Mouse (Mus musculus): ENCODE data around the gene Tars. TPM values are rescaled to one million over a fixed set of nuclear protein-coding genes. Genes with fewer than 3 reads are reported as not detected.
A peak's percentile ranks its signal among the peaks of the same experiment; 100 is the strongest.

Tars gene
- 10 to 100 TPM; 30.2 to 35.8 TPM for total RNA-seq (2021)
- long read RNA-seq, experiment 1, full-length matches to known transcripts, result 34 of 37 reads
- long read RNA-seq, experiment 1, partial matches to known transcripts, result 2 of 37 reads
- long read RNA-seq, experiment 1, other reads (novel, unspliced or antisense), result 1 of 37 reads
- long read RNA-seq, experiment 2, full-length matches to known transcripts, result 35 of 41 reads
- long read RNA-seq, experiment 2, partial matches to known transcripts, result 1 of 41 reads
- long read RNA-seq, experiment 2, other reads (novel, unspliced or antisense), result 5 of 41 reads

DNA sequence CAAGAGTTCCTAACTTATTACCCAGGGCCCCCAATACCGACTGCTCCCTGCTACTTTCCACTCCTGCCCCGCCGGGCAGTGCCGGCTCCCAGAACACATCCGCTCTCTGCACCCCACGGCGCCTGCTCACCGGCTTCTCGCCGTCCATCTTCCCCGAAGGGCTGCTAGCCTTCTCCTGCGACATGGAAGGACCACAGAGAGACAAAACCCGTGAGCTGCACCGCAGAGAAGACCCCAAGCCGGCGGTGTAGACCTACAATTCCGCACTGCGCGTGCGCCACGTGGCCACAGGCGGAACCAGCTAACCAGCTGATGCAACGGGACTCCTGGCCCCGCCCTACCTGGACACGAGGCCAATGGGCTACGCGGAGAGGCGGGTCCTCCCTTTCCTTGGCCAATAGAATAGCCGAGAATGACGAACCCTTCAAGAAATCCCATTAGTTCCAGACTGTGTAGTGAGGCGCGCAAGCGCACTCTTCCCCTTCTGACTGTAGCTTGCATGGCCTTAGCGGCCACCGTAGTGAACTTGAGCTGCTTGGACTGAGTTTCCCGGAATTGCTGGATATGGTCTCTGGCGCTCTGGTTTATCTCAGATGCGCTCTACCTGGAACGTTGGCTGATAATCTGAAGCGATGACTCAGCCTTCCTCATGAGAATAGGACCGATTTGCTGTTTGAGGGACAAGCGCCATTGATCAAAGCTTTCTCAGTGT, at the start of gene Tars:
TSS of gene Tars (minus strand) at position 310 of the 712 bp plus-strand sequence.
- TF ChIP-seq CTCF (conservative IDR thresholded peaks at IDR 0.05), result no peak; the same call in 1 of the 2 replicates
- Histone ChIP-seq H3K27ac (peak within 1 kb of the TSS; percentile 86), H3K4me3 (peak within 1 kb of the TSS; percentile 76)
- peak; percentile 95 to 98 for DNase-seq (ENCODE audit: low spot score in 2 of 2)

DNA sequence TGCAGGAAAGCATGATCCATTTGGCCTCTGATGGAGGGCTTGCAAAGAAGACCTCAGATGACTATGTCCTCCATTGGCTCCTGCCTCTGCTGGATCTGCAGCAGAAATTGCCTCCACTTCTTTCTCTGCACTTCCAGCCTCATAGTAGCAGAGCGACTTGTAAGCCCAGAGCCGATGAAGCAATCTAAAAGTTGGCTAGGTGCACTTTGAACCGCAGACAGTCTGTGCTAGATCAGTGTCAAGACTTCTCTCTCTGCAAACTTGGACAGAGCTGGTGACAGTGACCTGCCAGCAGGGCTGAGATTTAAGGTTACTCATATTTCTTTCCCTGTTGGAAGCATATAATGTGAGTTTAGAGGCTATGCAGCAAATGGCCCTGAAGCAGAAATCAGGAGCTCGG, 37.9 kb upstream of the Tars start:
- H3K4me3 ChIP-seq, result no peak overlapping the region
- no peak overlapping the region for H3K27ac ChIP-seq
- TF ChIP-seq CTCF (conservative IDR thresholded peaks at IDR 0.05), result no peak
- no peak for DNase-seq (ENCODE audit: low spot score in 2 of 2)

DNA sequence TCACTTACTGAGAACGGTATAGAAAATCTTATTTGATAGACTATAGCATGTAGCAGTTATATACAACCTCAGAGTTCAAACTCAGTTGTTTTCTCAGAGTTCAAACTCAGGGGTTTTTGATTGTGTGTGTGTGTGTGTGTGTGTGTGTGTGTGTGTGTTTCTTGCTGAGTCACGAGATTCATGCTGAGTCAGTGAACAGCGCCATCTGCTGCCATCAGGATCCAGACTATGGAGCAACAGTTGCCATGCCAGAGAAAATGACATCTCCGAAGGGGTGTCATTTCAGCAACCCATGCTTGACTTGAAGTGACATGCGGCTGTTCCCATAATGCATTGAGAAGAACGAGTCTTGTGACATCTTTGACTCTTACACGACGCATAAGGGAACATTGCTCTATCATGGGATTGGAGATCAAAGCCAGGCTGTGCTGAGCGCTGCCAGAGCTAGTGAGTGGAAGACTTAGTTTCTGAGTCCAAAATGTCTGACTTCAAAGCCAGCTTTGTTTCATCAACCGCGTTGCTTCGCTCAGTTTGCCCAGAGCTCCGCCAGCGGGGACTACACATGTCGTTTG, 37.3 kb upstream of the Tars start:
- no peak overlapping the region for H3K4me3 ChIP-seq
- no peak overlapping the region for H3K27ac ChIP-seq
- DNase-seq (ENCODE audit: low spot score in 2 of 2), result no peak
- no peak for TF ChIP-seq CTCF (conservative IDR thresholded peaks at IDR 0.05)

DNA sequence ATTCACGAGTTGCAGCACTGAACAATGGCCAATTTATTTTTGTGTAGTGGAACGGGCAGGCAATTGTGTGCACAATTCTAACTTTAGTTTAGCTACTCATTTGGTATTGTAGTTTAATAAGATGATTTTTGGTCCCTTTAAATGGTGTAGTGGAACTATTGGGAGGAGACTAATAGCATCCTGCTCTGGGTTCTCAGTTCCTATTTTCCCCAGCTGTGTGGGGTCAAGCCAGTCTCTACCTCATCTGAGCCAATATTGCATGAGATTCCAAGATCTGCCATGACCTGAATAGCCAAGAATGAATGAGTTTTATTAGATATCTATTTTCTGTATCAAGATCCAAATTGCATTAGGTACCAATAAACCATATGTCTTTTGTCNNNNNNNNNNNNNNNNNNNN, 27.4 kb upstream of the Tars start:
- no peak for TF ChIP-seq CTCF (conservative IDR thresholded peaks at IDR 0.05)
- no peak for DNase-seq (ENCODE audit: low spot score in 2 of 2)
- Histone ChIP-seq H3K4me3 (no peak overlapping the region), H3K27ac (no peak overlapping the region)

DNA sequence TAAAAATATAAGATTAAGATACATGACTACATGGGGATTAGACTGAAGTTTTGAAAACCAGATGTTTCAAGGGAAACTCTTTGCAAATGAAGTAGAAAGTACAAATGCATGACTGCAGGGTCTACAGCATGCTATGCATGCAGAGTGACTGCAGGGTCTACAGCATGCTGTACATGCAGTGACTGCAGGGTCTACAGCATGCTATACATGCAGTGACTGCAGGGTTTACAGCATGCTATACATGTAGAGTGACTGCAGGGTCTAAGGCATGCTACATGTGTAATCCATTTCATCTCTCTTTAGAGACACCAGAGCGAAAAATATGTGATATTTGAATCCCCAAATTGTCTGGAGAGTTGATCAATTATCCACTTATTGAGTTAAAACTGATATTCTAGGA, 14.0 kb upstream of the Tars start:
- Histone ChIP-seq H3K27ac (no peak overlapping the region), H3K4me3 (no peak overlapping the region)
- no peak for DNase-seq (ENCODE audit: low spot score in 2 of 2)
- TF ChIP-seq CTCF (conservative IDR thresholded peaks at IDR 0.05), result no peak

DNA sequence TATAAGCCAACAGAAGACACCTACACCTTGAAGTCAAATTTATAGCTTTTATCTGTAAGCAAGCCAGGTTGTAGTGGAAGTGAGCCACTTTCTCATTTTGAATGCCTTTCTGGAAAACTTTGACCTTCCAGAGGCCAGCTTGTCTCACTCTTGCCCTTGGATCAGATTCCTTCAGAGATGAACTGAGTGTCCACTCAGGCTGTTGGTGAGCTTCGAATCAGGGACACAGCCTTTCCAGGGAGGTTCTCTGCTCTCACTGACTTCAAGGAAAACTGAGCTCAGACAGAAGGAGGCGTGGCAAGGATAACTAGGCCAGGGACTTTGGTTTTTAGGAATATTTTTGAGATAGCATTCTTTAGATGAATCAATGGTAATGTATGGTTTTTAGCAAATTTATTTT, 13.1 kb upstream of the Tars start:
- TF ChIP-seq CTCF (conservative IDR thresholded peaks at IDR 0.05), result no peak
- H3K4me3 ChIP-seq, result no peak overlapping the region
- no peak for DNase-seq (ENCODE audit: low spot score in 2 of 2)
- H3K27ac ChIP-seq, result no peak overlapping the region

DNA sequence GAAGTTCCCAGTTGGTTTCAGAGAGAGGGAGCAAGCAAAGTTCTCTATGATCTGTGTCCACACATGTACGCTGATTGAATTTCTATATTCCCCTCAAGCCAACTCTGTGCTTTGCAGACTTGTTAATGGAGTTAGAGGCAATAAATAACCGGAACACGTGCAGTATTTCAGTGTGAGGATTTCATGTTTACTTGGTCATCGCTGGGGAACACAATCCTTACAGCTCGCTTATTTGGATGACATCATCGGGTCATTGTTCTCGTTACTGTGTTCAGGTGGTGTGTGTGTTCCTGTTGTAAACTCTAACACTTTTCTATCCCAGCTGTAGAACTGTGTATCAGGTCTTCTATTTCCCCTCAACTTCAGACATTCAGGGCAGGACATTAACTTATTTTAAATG, 12.4 kb upstream of the Tars start:
- Histone ChIP-seq H3K4me3 (no peak overlapping the region), H3K27ac (no peak overlapping the region)
- TF ChIP-seq CTCF (conservative IDR thresholded peaks at IDR 0.05), result no peak
- DNase-seq (ENCODE audit: low spot score in 2 of 2), result no peak

DNA sequence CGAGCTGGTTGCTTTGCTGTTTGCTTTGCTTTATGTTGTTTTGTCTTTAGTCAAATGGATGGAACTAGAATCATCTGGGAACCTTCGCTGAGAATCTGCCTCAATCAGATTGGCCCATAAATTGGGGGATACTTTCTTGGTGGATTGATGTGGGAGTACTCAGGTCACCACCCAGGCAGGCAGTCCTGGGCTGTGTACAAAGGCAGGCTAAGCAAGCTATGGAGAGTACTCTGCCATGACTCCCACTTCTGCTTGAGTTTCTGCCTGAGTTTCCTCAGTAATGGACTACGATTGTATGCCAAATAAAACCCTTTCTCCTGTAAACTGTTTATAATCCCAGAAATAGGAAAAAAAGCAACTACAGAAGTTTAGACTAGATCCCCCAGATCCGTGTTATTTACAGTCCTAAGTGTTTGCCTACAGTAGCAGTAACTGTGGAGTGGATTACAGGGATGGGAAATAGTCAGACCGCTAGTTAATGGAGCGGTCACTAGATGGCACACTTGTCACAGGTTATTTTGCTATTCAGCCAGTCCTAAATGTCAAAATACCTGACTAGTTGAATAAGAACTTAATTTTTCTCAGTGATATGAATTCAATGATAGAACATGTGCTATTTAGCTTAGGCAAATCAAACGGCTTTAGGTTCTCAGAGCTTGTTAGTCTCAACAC, 8.8 kb upstream of the Tars start:
- no peak for DNase-seq (ENCODE audit: low spot score in 2 of 2)
- H3K27ac ChIP-seq, result no peak overlapping the region
- no peak overlapping the region for H3K4me3 ChIP-seq
- peak; percentile 79 for TF ChIP-seq CTCF (conservative IDR thresholded peaks at IDR 0.05)

DNA sequence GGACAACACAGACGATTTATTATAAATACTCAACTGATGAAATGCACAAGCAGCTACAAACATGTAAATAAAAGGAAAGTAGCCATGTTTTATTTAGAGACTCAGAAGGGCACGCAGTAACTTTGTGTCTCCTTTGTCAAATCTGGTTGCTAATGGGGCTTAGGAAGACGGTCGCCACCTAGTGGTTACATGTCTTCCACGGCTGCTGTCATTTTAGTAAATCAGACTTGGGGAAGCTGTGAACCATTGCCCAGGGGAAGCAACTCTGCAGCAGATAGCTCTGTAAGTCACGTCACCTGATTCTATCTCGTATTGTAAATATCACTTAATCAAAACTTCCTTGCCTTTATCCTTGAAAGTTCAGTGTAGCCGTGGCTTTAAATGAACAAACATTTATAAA, 7.9 kb upstream of the Tars start:
- no peak overlapping the region for H3K4me3 ChIP-seq
- no peak overlapping the region for H3K27ac ChIP-seq
- peak; percentile 81 for TF ChIP-seq CTCF (conservative IDR thresholded peaks at IDR 0.05)
- peak; percentile 48 to 59 for DNase-seq (ENCODE audit: low spot score in 2 of 2)

DNA sequence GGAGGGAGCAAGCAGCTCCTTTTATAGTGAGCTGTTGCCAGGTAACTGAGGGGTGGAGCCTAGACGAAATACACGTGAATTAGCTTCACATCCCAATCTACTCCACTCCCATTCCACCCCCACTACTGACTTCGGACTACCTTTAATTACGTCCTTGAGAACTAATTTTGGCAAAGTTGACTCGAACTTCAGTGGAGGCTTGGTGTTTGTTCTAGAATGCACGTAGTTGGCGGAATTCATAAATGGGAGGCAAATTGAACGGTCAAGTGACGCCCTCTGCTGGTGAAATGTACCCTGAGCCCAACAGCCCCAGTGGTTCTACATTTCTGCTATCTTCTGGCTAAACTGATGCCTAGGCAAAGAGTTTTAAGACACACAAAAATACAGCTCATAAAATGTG, 7.3 kb upstream of the Tars start:
- DNase-seq (ENCODE audit: low spot score in 2 of 2), result no peak
- H3K4me3 ChIP-seq, result no peak overlapping the region
- H3K27ac ChIP-seq, result no peak overlapping the region
- TF ChIP-seq CTCF (conservative IDR thresholded peaks at IDR 0.05), result no peak

DNA sequence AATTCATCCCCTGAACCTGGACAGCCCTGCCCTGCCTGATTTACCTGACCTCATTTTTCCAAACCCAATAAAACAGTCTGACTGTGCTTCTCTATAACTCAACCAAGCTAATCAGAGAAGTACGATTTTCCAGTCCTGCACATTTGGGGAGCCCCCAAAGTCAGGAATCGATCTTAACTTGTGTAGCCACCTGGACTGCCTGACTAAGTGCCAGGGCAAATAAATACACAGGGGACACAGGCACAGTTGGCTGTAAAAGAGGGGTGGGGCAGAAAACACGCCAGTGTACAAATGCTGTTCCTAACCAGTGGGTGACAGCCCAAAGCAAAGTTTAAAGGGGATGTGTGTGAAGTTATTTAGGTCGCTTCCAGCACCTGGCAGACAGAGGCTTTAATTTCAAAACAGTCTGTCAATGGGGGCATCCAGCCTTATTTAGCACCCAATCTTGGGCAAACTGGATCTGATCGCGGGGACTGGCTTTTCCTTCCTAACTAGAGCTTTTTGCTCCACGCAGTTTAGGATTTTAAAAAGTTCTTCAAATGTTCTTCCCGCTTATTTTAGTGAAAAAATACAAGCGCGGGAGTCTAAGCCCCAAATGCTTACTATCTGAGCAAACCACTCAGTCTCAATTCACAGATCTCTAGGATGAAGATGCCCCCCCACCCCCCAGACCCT, 652 bp downstream of the Tars start:
- H3K4me3 ChIP-seq, result peak overlapping the region; percentile 76
- peak overlapping the region; percentile 86 for H3K27ac ChIP-seq
- no peak for TF ChIP-seq CTCF (conservative IDR thresholded peaks at IDR 0.05)
- no peak for DNase-seq (ENCODE audit: low spot score in 2 of 2)

DNA sequence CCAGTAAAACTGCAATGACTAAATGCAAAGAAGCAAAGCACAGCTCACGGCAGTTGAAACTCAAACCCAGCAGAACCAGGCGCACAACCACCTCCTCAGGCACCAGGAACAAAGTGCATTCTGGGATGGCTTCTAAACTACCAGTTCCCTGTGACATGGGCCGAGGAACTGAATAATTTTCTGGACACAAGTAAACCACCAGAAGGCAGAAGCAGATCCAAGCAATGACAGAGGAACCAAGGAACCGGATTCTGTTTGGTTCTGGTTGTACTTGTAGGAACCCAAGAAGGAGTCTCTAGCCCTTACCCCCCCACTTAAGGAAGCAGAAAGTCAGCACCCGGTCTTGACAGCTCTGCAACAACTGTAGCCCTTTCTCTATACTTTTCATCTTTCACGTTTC, 3.0 kb downstream of the Tars start:
- no peak overlapping the region for H3K27ac ChIP-seq
- no peak for DNase-seq (ENCODE audit: low spot score in 2 of 2)
- no peak overlapping the region for H3K4me3 ChIP-seq
- TF ChIP-seq CTCF (conservative IDR thresholded peaks at IDR 0.05), result peak; percentile 48

DNA sequence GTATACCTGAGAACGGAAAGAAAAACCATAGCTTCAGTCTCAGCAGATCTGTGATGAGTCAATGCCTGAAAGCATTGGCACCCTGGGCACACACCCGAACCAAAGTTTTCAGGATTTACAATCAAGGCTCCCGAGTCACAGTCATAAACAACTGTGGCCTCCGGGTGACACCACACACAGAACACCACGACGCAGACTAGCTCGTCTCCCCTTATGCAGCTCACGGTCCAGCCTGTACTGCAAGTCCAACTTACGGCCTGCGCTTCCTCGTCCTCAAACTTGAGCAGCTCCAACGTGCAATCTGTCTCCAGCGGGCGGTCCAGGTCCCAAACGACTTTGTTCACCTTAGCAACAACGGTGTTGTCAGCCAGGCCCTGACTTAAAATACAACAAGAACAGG, 6.6 kb downstream of the Tars start:
- no peak for DNase-seq (ENCODE audit: low spot score in 2 of 2)
- Histone ChIP-seq H3K4me3 (no peak overlapping the region), H3K27ac (no peak overlapping the region)
- no peak for TF ChIP-seq CTCF (conservative IDR thresholded peaks at IDR 0.05)

All from layer of hippocampus, adult 2 months (tissue).